Mouse (Mus musculus): ENCODE results near the gene Gm17545. TPM values are rescaled to one million over a fixed set of nuclear protein-coding genes. Genes with fewer than 3 reads are reported as not detected.

Gm17545 gene
- total RNA-seq, 2 experiments from 2014 or later: not detected

- ATAC-seq (replicated peaks; ENCODE audit: poor library complexity, severe bottlenecking): no peak
Observed at GRCm38 (mm10) chr9:22438826-22439225, 15.3 kb upstream of the Gm17545 start.

GRCm38 (mm10) chr9:22443157-22443556 lies 10.9 kb upstream of the Gm17545 start:
- peak; percentile 76 for ATAC-seq (replicated peaks; ENCODE audit: poor library complexity, severe bottlenecking)

GRCm38 (mm10) chr9:22445123-22445522 lies 9.0 kb upstream of the Gm17545 start:
- no peak for ATAC-seq (replicated peaks; ENCODE audit: poor library complexity, severe bottlenecking)

- peak; percentile 85 for ATAC-seq (replicated peaks; ENCODE audit: poor library complexity, severe bottlenecking)
Observed at GRCm38 (mm10) chr9:22447213-22447612, 6.9 kb upstream of the Gm17545 start.

GRCm38 (mm10) chr9:22448420-22448819 lies 5.7 kb upstream of the Gm17545 start:
- ATAC-seq (replicated peaks; ENCODE audit: poor library complexity, severe bottlenecking): no peak

GRCm38 (mm10) chr9:22449209-22449608 lies 4.9 kb upstream of the Gm17545 start:
- no peak for ATAC-seq (replicated peaks; ENCODE audit: poor library complexity, severe bottlenecking)

- no peak for ATAC-seq (replicated peaks; ENCODE audit: poor library complexity, severe bottlenecking)
Observed at GRCm38 (mm10) chr9:22452697-22453096, 1.4 kb upstream of the Gm17545 start.

- ATAC-seq (replicated peaks; ENCODE audit: poor library complexity, severe bottlenecking): no peak
Observed at GRCm38 (mm10) chr9:22453501-22453924, 577 bp upstream of the Gm17545 start.

- no peak for ATAC-seq (replicated peaks; ENCODE audit: poor library complexity, severe bottlenecking)
Observed at GRCm38 (mm10) chr9:22455041-22455440, 951 bp downstream of the Gm17545 start.

- no peak for ATAC-seq (replicated peaks; ENCODE audit: poor library complexity, severe bottlenecking)
Observed at GRCm38 (mm10) chr9:22457142-22457835, 3.2 kb downstream of the Gm17545 start.

- ATAC-seq (replicated peaks; ENCODE audit: poor library complexity, severe bottlenecking): no peak
Observed at GRCm38 (mm10) chr9:22461946-22462345, 7.9 kb downstream of the Gm17545 start.

- no peak for ATAC-seq (replicated peaks; ENCODE audit: poor library complexity, severe bottlenecking)
Observed at GRCm38 (mm10) chr9:22466212-22466611, 12.1 kb downstream of the Gm17545 start.

- ATAC-seq (replicated peaks; ENCODE audit: poor library complexity, severe bottlenecking): peak; percentile 54
Observed at GRCm38 (mm10) chr9:22467371-22468169, 13.5 kb downstream of the Gm17545 start.

GRCm38 (mm10) chr9:22468170-22468898 lies 14.2 kb downstream of the Gm17545 start:
- ATAC-seq (replicated peaks; ENCODE audit: poor library complexity, severe bottlenecking): peak; percentile 86

GRCm38 (mm10) chr9:22468899-22469259 lies 14.8 kb downstream of the Gm17545 start:
- no peak for ATAC-seq (replicated peaks; ENCODE audit: poor library complexity, severe bottlenecking)

- ATAC-seq (replicated peaks; ENCODE audit: poor library complexity, severe bottlenecking): no peak
Observed at GRCm38 (mm10) chr9:22469643-22470042, 15.6 kb downstream of the Gm17545 start, which contains the start of gene Rp9. Gene Rp9, minus strand, starts transcription at chr9:22469743.

- ATAC-seq (replicated peaks; ENCODE audit: poor library complexity, severe bottlenecking): peak; percentile 96
Observed at GRCm38 (mm10) chr9:22475424-22475868, 21.4 kb downstream of the Gm17545 start, which contains the start of gene Bbs9. Gene Bbs9, plus strand, starts transcription at chr9:22475715.

- ATAC-seq (replicated peaks; ENCODE audit: poor library complexity, severe bottlenecking): 0 out of 2 replicates have a peak, but pooled peaks have one; percentile 21
Observed at GRCm38 (mm10) chr9:22476265-22476664, 22.2 kb downstream of the Gm17545 start.

- ATAC-seq (replicated peaks; ENCODE audit: poor library complexity, severe bottlenecking): no peak
Observed at GRCm38 (mm10) chr9:22478946-22479345, 24.9 kb downstream of the Gm17545 start.

- no peak for ATAC-seq (replicated peaks; ENCODE audit: poor library complexity, severe bottlenecking)
Observed at GRCm38 (mm10) chr9:22483866-22484561, 29.9 kb downstream of the Gm17545 start.
